Mouse (Mus musculus): ENCODE measurements around the gene Akap9.

The Akap9 gene

DNA sequence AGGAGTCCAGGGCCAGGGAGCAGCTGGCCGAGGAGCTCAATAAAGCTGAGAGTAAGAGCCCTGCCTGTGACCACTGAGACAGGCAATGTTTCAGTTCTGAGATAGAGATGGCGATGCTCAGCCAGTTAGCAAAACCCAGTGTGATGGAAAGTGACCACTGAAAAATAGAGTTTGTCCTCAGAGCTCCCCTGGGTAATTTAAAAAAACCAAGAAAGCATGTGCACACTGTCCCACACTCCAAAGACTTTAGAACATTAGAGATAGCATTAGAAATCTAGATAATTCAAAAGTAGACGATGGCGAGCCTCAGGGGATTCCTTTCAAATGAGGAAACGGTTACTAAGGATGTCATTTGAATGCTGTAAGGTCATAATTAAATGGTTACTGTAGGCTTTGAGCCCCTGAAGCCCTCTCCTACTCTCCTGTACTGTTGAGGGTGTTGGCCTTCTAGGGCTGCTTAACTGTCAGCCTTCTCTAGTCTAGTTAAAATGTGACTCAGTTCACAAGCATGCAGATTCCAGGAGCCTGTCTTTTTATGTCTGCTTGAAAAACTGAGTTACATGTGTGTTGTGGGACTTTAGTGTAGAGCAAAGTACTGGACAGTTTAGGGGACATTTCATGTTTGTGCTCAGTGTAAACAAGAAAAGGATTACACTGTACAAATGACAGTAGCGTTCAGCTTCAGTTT lies 100.8 kb downstream of the Akap9 start:
- no peaks in the 10 kb centered on the region for H3K27me3 ChIP-seq (ENCODE audit: insufficient read depth, low read length)
- H3K4me3 ChIP-seq (replicated peaks; ENCODE audit: low read length), result no peak overlapping the region
- H3K9me3 ChIP-seq (ENCODE audit: low read length), result peaks cover 7% of the 10 kb centered on the region
- H3K4me1 ChIP-seq (replicated peaks; ENCODE audit: low read depth, low read length), result 0 out of 2 replicates have a peak, but pooled peaks cover 3% of the 10 kb centered on the region
- no peak for TF ChIP-seq NANOG (IDR thresholded peaks at IDR 0.05; ENCODE audit: borderline replicate concordance, low read length)
- TF ChIP-seq CTCF (conservative IDR thresholded peaks at IDR 0.05; ENCODE audit: low read length), result no peak
- no peak for TF ChIP-seq POU5F1 (IDR thresholded peaks at IDR 0.05; ENCODE audit: borderline replicate concordance, low read length)
- peaks cover 22% of the 10 kb centered on the region for H3K36me3 ChIP-seq (ENCODE audit: insufficient read depth, low read length)

DNA sequence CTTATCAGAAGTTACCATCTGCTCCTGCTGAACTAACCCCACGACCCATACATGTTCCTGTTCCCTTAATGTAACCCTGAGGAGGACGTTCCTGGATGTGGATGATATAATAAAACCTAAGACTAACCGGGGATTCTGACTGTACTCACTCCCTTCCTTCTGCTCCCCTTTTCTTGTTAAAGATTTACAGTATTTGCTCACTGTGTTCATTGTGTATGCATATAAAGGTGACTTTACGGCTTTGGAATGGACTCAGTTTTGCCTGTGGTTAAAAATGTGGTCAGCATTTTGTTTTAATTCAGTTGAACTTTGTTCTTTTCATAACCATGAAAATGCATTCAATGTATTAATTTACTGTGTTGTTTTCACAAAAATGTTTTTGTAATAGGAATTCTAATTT lies 104.0 kb downstream of the Akap9 start:
- H3K4me1 ChIP-seq (replicated peaks; ENCODE audit: low read depth, low read length), result no peaks in the 10 kb centered on the region
- H3K4me3 ChIP-seq (replicated peaks; ENCODE audit: low read length), result no peak overlapping the region
- peaks cover 39% of the 10 kb centered on the region for H3K36me3 ChIP-seq (ENCODE audit: insufficient read depth, low read length)
- peaks cover 16% of the 10 kb centered on the region for H3K9me3 ChIP-seq (ENCODE audit: low read length)
- no peak for TF ChIP-seq POU5F1 (IDR thresholded peaks at IDR 0.05; ENCODE audit: borderline replicate concordance, low read length)
- TF ChIP-seq NANOG (IDR thresholded peaks at IDR 0.05; ENCODE audit: borderline replicate concordance, low read length), result no peak
- TF ChIP-seq CTCF (conservative IDR thresholded peaks at IDR 0.05; ENCODE audit: low read length), result no peak
- no peaks in the 10 kb centered on the region for H3K27me3 ChIP-seq (ENCODE audit: insufficient read depth, low read length)

DNA sequence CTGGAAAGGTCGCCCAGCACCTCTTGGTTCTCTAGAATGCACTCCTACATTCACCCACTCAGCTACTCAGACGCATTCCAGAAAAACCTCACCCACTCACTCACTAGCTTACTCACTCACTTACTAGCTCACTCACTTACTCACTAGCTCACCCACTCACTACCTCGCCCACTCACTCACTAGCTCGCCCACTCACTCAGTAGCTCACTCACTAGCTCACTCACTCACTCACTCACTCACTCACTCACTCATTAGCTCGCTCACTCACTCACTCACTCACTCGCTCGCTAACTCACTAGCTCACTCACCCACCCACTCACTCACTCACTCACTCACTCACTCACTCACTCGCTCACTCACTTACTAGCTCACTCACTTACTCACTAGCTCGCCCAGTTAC lies 108.8 kb downstream of the Akap9 start:
- H3K27me3 ChIP-seq (ENCODE audit: insufficient read depth, low read length), result no peaks in the 10 kb centered on the region
- H3K4me1 ChIP-seq (replicated peaks; ENCODE audit: low read depth, low read length), result no peaks in the 10 kb centered on the region
- H3K36me3 ChIP-seq (ENCODE audit: insufficient read depth, low read length), result peaks cover 38% of the 10 kb centered on the region
- H3K9me3 ChIP-seq (ENCODE audit: low read length), result peaks cover 12% of the 10 kb centered on the region
- TF ChIP-seq NANOG (IDR thresholded peaks at IDR 0.05; ENCODE audit: borderline replicate concordance, low read length) (no peak), POU5F1 (IDR thresholded peaks at IDR 0.05; ENCODE audit: borderline replicate concordance, low read length) (no peak), CTCF (conservative IDR thresholded peaks at IDR 0.05; ENCODE audit: low read length) (no peak)
- H3K4me3 ChIP-seq (replicated peaks; ENCODE audit: low read length), result no peak overlapping the region

DNA sequence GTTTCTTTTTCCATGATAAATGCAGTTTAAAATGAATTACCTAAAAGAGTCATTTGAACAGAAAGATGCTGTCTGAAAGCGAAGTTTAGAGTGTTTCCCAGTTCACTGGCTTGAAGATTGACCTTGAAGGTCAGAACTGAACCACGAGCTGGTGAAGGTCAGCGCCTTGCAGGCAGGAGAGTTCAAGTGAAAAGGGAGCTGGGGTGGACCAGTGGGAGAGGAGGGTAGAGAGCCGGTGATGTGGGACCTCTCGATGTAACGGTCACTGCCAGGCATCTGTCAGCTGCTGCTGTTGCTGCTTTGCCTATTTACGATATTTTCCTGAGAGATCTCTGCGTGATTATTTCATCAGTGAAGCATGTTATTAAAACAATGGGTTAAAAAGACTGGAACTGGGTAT lies 111.5 kb downstream of the Akap9 start:
- H3K4me1 ChIP-seq (replicated peaks; ENCODE audit: low read depth, low read length), result no peaks in the 10 kb centered on the region
- H3K9me3 ChIP-seq (ENCODE audit: low read length), result peaks cover 9% of the 10 kb centered on the region
- no peak overlapping the region for H3K4me3 ChIP-seq (replicated peaks; ENCODE audit: low read length)
- no peaks in the 10 kb centered on the region for H3K27me3 ChIP-seq (ENCODE audit: insufficient read depth, low read length)
- H3K36me3 ChIP-seq (ENCODE audit: insufficient read depth, low read length), result peaks cover 35% of the 10 kb centered on the region
- TF ChIP-seq CTCF (conservative IDR thresholded peaks at IDR 0.05; ENCODE audit: low read length) (no peak), POU5F1 (IDR thresholded peaks at IDR 0.05; ENCODE audit: borderline replicate concordance, low read length) (no peak), NANOG (IDR thresholded peaks at IDR 0.05; ENCODE audit: borderline replicate concordance, low read length) (no peak)

DNA sequence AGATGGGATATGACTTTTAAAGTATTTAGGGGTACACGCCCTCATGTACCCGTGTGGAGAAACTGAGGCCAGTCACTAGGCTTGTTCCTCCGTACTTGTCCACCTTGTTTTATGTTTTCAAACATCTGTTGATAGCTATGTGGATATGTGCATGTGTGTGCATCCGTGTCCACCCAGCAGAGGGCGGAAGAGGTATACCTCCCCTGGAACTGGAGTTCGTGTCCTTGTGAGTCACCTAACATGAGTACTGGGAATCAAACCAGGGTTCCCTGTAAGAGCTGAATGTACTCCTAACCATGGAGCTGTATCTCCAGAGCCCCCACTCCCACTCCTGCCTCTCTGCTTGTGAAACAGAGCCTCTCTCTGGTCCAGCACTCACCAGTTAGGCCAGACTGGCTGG lies 112.5 kb downstream of the Akap9 start:
- no peaks in the 10 kb centered on the region for H3K27me3 ChIP-seq (ENCODE audit: insufficient read depth, low read length)
- peaks cover 6% of the 10 kb centered on the region for H3K9me3 ChIP-seq (ENCODE audit: low read length)
- TF ChIP-seq NANOG (IDR thresholded peaks at IDR 0.05; ENCODE audit: borderline replicate concordance, low read length), result no peak
- no peak for TF ChIP-seq CTCF (conservative IDR thresholded peaks at IDR 0.05; ENCODE audit: low read length)
- no peak for TF ChIP-seq POU5F1 (IDR thresholded peaks at IDR 0.05; ENCODE audit: borderline replicate concordance, low read length)
- no peak overlapping the region for H3K4me3 ChIP-seq (replicated peaks; ENCODE audit: low read length)
- H3K36me3 ChIP-seq (ENCODE audit: insufficient read depth, low read length), result peaks cover 32% of the 10 kb centered on the region
- H3K4me1 ChIP-seq (replicated peaks; ENCODE audit: low read depth, low read length), result no peaks in the 10 kb centered on the region

DNA sequence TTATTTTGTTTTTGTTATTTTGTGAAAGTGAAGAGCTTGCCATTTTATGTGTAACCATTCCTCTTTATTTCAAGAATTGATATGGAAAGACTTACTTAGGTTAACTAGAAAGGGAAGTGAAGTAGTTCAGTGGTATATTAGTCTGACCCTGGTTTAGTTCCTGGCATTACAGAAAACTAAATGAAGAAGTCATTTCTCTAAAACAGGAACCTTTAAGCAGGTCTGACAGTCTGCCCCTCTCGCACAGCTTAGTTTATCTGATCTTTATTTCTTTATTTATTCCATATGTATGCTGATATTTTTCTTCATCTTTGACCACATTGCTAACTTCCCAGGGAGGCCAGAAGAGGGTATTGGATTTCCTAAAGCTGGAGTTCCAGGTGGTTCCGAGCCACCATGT lies 113.1 kb downstream of the Akap9 start:
- peaks cover 30% of the 10 kb centered on the region for H3K36me3 ChIP-seq (ENCODE audit: insufficient read depth, low read length)
- TF ChIP-seq NANOG (IDR thresholded peaks at IDR 0.05; ENCODE audit: borderline replicate concordance, low read length), result no peak

DNA sequence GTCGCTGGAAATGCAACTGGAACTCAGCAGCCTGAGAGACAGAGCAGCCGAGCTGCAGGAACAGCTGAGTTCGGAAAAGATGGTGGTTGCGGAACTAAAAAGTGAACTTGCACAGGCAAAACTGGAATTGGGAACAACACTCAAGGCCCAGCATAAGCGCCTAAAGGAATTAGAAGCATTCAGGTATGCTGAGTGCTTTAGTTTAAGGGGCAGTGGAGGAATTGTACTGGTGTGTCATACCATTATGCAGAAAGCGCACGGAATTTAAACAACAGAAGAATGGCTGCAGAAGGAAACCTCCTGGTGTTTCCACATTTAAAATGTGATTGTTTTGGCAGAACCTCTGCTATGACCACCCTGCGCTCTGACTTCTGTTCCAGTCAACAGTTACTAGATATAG lies 132.5 kb downstream of the Akap9 start:
- H3K9me3 ChIP-seq (ENCODE audit: low read length), result no peaks in the 10 kb centered on the region
- TF ChIP-seq NANOG (IDR thresholded peaks at IDR 0.05; ENCODE audit: borderline replicate concordance, low read length) (no peak), POU5F1 (IDR thresholded peaks at IDR 0.05; ENCODE audit: borderline replicate concordance, low read length) (no peak), CTCF (conservative IDR thresholded peaks at IDR 0.05; ENCODE audit: low read length) (no peak)
- no peak overlapping the region for H3K4me3 ChIP-seq (replicated peaks; ENCODE audit: low read length)
- peaks cover 13% of the 10 kb centered on the region; the same call in 1 of the 2 replicates for H3K4me1 ChIP-seq (replicated peaks; ENCODE audit: low read depth, low read length)
- no peaks in the 10 kb centered on the region for H3K27me3 ChIP-seq (ENCODE audit: insufficient read depth, low read length)
- H3K36me3 ChIP-seq (ENCODE audit: insufficient read depth, low read length), result peaks cover 49% of the 10 kb centered on the region

More for the DNA sequence above, 113.1 kb downstream of the Akap9 start:
- H3K27me3 ChIP-seq (ENCODE audit: insufficient read depth, low read length), result no peaks in the 10 kb centered on the region
- 0 out of 2 replicates have a peak, but pooled peaks cover under 1% of the 10 kb centered on the region for H3K9me3 ChIP-seq (ENCODE audit: low read length)
- no peaks in the 10 kb centered on the region for H3K4me1 ChIP-seq (replicated peaks; ENCODE audit: low read depth, low read length)
- H3K4me3 ChIP-seq (replicated peaks; ENCODE audit: low read length), result no peak overlapping the region

DNA sequence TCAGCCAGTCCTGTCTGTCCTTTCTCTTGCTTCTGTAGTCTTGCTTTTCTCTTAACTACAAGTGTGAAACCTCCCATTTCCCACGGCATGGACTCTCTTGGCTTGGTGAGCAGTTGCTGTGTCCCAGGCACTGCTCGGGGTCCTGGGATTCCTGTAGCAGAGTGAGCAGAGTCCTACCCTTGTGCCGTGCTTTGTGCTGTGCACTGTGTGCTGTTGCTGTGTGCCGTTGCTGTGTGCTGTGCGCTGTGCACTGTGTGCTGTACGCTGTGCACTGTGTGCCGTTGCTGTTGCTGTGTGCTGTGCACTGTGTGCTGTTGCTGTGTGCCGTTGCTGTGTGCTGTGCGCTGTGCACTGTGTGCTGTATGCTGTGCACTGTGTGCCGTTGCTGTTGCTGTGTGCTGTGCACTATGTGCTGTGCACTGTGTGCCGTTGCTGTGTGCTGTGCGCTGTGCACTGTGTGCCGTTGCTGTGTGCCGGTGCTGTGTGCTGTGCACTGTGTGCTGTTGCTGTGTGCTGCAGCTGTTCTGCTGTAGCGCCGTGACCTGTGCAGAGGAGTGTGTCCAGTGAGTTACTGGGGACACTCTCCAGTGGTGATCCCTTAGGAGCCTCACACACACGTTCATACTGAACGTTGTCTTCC lies 138.7 kb downstream of the Akap9 start:
- H3K27me3 ChIP-seq (ENCODE audit: insufficient read depth, low read length), result no peaks in the 10 kb centered on the region
- TF ChIP-seq POU5F1 (IDR thresholded peaks at IDR 0.05; ENCODE audit: borderline replicate concordance, low read length) (no peak), NANOG (IDR thresholded peaks at IDR 0.05; ENCODE audit: borderline replicate concordance, low read length) (no peak), CTCF (conservative IDR thresholded peaks at IDR 0.05; ENCODE audit: low read length) (no peak)

More for the DNA sequence above, 138.7 kb downstream of the Akap9 start:
- Histone ChIP-seq H3K9me3 (ENCODE audit: low read length) (peaks cover 9% of the 10 kb centered on the region), H3K4me3 (replicated peaks; ENCODE audit: low read length) (no peak overlapping the region), H3K4me1 (replicated peaks; ENCODE audit: low read depth, low read length) (no peaks in the 10 kb centered on the region), H3K36me3 (ENCODE audit: insufficient read depth, low read length) (peaks cover 55% of the 10 kb centered on the region)

All from E14TG2a.4 (cell line).